Mouse (Mus musculus) heart, embryonic 15.5 days (tissue): ENCODE data around the gene Abl1. TPM values are rescaled to one million over a fixed set of nuclear protein-coding genes. Genes with fewer than 3 reads are reported as not detected.
A peak's percentile ranks its signal among the peaks of the same experiment; 100 is the strongest.

ENCODE experiments used
- ATAC-seq: fragments of 200-750 bp; cut with Nextera tagmentation; replicated peaks from 2 replicates; pipeline ENCODE4 v1.8.0; 2017; ENCODE audit warnings: low read depth, moderate TSS enrichment; ENCODE audit not compliant: insufficient number of reproducible peaks, insufficient read depth, low FRiP score
- H3K27ac ChIP-seq: fragments of 300-500 bp; sonication (generic); 2 replicates; pipeline ENCODE4 v1.5.1; 2015; ENCODE audit warnings: mild to moderate bottlenecking, inconsistent platforms
- H3K27me3 ChIP-seq: fragments of 300-500 bp; sonication (generic); 2 replicates; pipeline ENCODE4 v1.6.1; 2015; ENCODE audit warnings: inconsistent platforms
- H3K36me3 ChIP-seq: fragments of 300-500 bp; sonication (generic); 2 replicates; pipeline ENCODE4 v1.6.1; 2015; ENCODE audit warnings: mild to moderate bottlenecking, inconsistent platforms
- H3K4me1 ChIP-seq: fragments of 300-500 bp; sonication (generic); replicated peaks from 2 replicates; pipeline ENCODE4 v1.6.1; 2015; ENCODE audit warnings: inconsistent platforms
- H3K4me2 ChIP-seq: fragments of 300-500 bp; sonication (generic); 2 replicates; pipeline ENCODE4 v1.6.1; 2015; ENCODE audit warnings: inconsistent platforms, mild to moderate bottlenecking, moderate library complexity
- H3K4me3 ChIP-seq: fragments of 300-500 bp; sonication (generic); 2 replicates; pipeline ENCODE4 v1.5.1; 2015; ENCODE audit warnings: mild to moderate bottlenecking, inconsistent platforms
- H3K9ac ChIP-seq: fragments of 300-500 bp; sonication (generic); 2 replicates; pipeline ENCODE4 v1.6.1; 2015; ENCODE audit warnings: mild to moderate bottlenecking, inconsistent platforms
- H3K9me3 ChIP-seq: fragments of 300-500 bp; sonication (generic); replicated peaks from 2 replicates; pipeline ENCODE4 v1.6.1; 2016; ENCODE audit warnings: inconsistent platforms
- WGBS: fragments of 180-500 bp; shearing (Covaris S2); methylation state at CpG from one replicate; pipeline ENCODE4 v1.1.7; 2015; ENCODE audit warnings: mixed read lengths; 5-methylcytosine and 5-hydroxymethylcytosine counted together
- polyA plus RNA-seq: library from polyadenylated mRNA; unstranded; fragments of >200 nt; fragmentation: Nextera tagmentation; extraction: Ambion mirVana; gene quantifications from 2 replicates; pipeline ENCODE4 v1.2.1, GENCODE M21; 2015

Abl1 gene
- polyA plus RNA-seq, 1 experiment from 2014 or later = 21.9 TPM

GRCm38 (mm10) chr2:31724730-31725490 is 36.7 kb downstream of the Abl1 start:
- 87% methylated on average over 7 of the region's 7 CpGs for WGBS
- no peak overlapping the region for H3K4me3 ChIP-seq
- H3K9me3 ChIP-seq = no peaks in the 10 kb centered on the region
- no peak overlapping the region for H3K9ac ChIP-seq
- no peak overlapping the region for H3K4me2 ChIP-seq
- H3K27me3 ChIP-seq = no peaks in the 10 kb centered on the region
- no peak overlapping the region for H3K27ac ChIP-seq
- peaks cover 29% of the 10 kb centered on the region for H3K4me1 ChIP-seq
- no peaks in the 10 kb centered on the region for H3K36me3 ChIP-seq
- no peak for ATAC-seq

GRCm38 (mm10) chr2:31727576-31728277 is 39.6 kb downstream of the Abl1 start:
- Histone ChIP-seq H3K36me3 (no peaks in the 10 kb centered on the region), H3K27me3 (no peaks in the 10 kb centered on the region), H3K4me1 (peaks cover 29% of the 10 kb centered on the region), H3K4me2 (no peak overlapping the region), H3K4me3 (no peak overlapping the region), H3K9me3 (no peaks in the 10 kb centered on the region), H3K27ac (peak overlapping the region; percentile 61), H3K9ac (no peak overlapping the region)
- 61% methylated on average over 9 of the region's 9 CpGs for WGBS
- no peak for ATAC-seq

GRCm38 (mm10) chr2:31730640-31731039 is 42.5 kb downstream of the Abl1 start:
- no peak overlapping the region for H3K4me3 ChIP-seq
- H3K4me2 ChIP-seq = no peak overlapping the region
- 74% methylated on average over 5 of the region's 5 CpGs for WGBS
- no peak for ATAC-seq
- no peak overlapping the region for H3K9ac ChIP-seq
- H3K27ac ChIP-seq = no peak overlapping the region
- H3K9me3 ChIP-seq = no peaks in the 10 kb centered on the region
- no peaks in the 10 kb centered on the region for H3K27me3 ChIP-seq
- H3K36me3 ChIP-seq = no peaks in the 10 kb centered on the region
- peaks cover 29% of the 10 kb centered on the region for H3K4me1 ChIP-seq

GRCm38 (mm10) chr2:31732497-31732896 is 44.3 kb downstream of the Abl1 start:
- peaks cover 22% of the 10 kb centered on the region for H3K4me1 ChIP-seq
- H3K36me3 ChIP-seq = no peaks in the 10 kb centered on the region
- H3K27ac ChIP-seq = no peak overlapping the region
- H3K27me3 ChIP-seq = no peaks in the 10 kb centered on the region
- H3K4me2 ChIP-seq = no peak overlapping the region
- WGBS = 79% methylated on average over 3 of the region's 3 CpGs
- no peak overlapping the region for H3K4me3 ChIP-seq
- no peak for ATAC-seq
- H3K9ac ChIP-seq = no peak overlapping the region
- H3K9me3 ChIP-seq = no peaks in the 10 kb centered on the region

GRCm38 (mm10) chr2:31733558-31733957 is 45.4 kb downstream of the Abl1 start:
- WGBS = 76% methylated on average over 5 of the region's 5 CpGs
- H3K36me3 ChIP-seq = no peaks in the 10 kb centered on the region
- no peak for ATAC-seq

GRCm38 (mm10) chr2:31739041-31739440 is 50.9 kb downstream of the Abl1 start:
- no peak for ATAC-seq
- Histone ChIP-seq H3K36me3 (no peaks in the 10 kb centered on the region), H3K27me3 (no peaks in the 10 kb centered on the region), H3K4me2 (no peak overlapping the region), H3K9ac (no peak overlapping the region), H3K9me3 (no peaks in the 10 kb centered on the region), H3K4me3 (no peak overlapping the region), H3K4me1 (peaks cover 14% of the 10 kb centered on the region), H3K27ac (no peak overlapping the region)
- WGBS = 30% methylated on average over 3 of the region's 3 CpGs

More at GRCm38 (mm10) chr2:31733558-31733957, 45.4 kb downstream of the Abl1 start:
- Histone ChIP-seq H3K4me1 (peaks cover 12% of the 10 kb centered on the region), H3K9me3 (no peaks in the 10 kb centered on the region), H3K9ac (no peak overlapping the region), H3K27ac (no peak overlapping the region), H3K4me3 (no peak overlapping the region), H3K4me2 (no peak overlapping the region), H3K27me3 (no peaks in the 10 kb centered on the region)

- peak overlapping the region; percentile 55 for H3K27ac ChIP-seq
- no peaks in the 10 kb centered on the region for H3K36me3 ChIP-seq
- no peaks in the 10 kb centered on the region for H3K27me3 ChIP-seq
- 76% methylated on average over 1 of the region's 1 CpGs for WGBS
- peaks cover 16% of the 10 kb centered on the region for H3K4me1 ChIP-seq
- no peak overlapping the region for H3K4me3 ChIP-seq
- no peak overlapping the region for H3K9ac ChIP-seq
- H3K9me3 ChIP-seq = no peaks in the 10 kb centered on the region
- H3K4me2 ChIP-seq = no peak overlapping the region
- no peak for ATAC-seq
These were observed 53.6 kb downstream of the Abl1 start for GRCm38 (mm10) chr2:31741728-31742127.

- no peak overlapping the region for H3K9ac ChIP-seq
- H3K27me3 ChIP-seq = no peaks in the 10 kb centered on the region
- peak overlapping the region; percentile 55 for H3K27ac ChIP-seq
- WGBS = 14% methylated on average over 7 of the region's 7 CpGs
- H3K4me1 ChIP-seq = peaks cover 20% of the 10 kb centered on the region
- H3K4me3 ChIP-seq = no peak overlapping the region
- H3K36me3 ChIP-seq = no peaks in the 10 kb centered on the region
- peak; percentile 48; the same call in 1 of the 2 replicates for ATAC-seq
- no peaks in the 10 kb centered on the region for H3K9me3 ChIP-seq
- no peak overlapping the region for H3K4me2 ChIP-seq
These were observed 54.0 kb downstream of the Abl1 start for GRCm38 (mm10) chr2:31742134-31742533.

GRCm38 (mm10) chr2:31745741-31746243 is 57.6 kb downstream of the Abl1 start:
- Histone ChIP-seq H3K27me3 (no peaks in the 10 kb centered on the region), H3K4me3 (no peak overlapping the region), H3K9me3 (no peaks in the 10 kb centered on the region), H3K4me2 (no peak overlapping the region), H3K27ac (no peak overlapping the region), H3K4me1 (peaks cover 30% of the 10 kb centered on the region), H3K36me3 (no peaks in the 10 kb centered on the region), H3K9ac (no peak overlapping the region)
- no peak for ATAC-seq

GRCm38 (mm10) chr2:31746835-31747234 is 58.7 kb downstream of the Abl1 start:
- 33% methylated on average over 4 of the region's 4 CpGs for WGBS
- Histone ChIP-seq H3K36me3 (no peaks in the 10 kb centered on the region), H3K4me1 (peaks cover 30% of the 10 kb centered on the region), H3K27ac (no peak overlapping the region), H3K4me3 (no peak overlapping the region), H3K27me3 (no peaks in the 10 kb centered on the region), H3K9ac (no peak overlapping the region), H3K9me3 (no peaks in the 10 kb centered on the region), H3K4me2 (no peak overlapping the region)
- ATAC-seq = no peak

GRCm38 (mm10) chr2:31749046-31749709 is 61.0 kb downstream of the Abl1 start:
- Histone ChIP-seq H3K27ac (peak overlapping the region; percentile 72), H3K4me1 (peaks cover 31% of the 10 kb centered on the region), H3K4me2 (peak overlapping the region; percentile 53), H3K4me3 (peak overlapping the region; percentile 18; the same call in 1 of the 2 replicates), H3K27me3 (no peaks in the 10 kb centered on the region), H3K36me3 (no peaks in the 10 kb centered on the region), H3K9me3 (no peaks in the 10 kb centered on the region), H3K9ac (peak overlapping the region; percentile 19)
- 20% methylated on average over 10 of the region's 10 CpGs for WGBS
- ATAC-seq = peak; percentile 64; the same call in 1 of the 2 replicates
